Mouse (Mus musculus) kidney, postnatal 0 days (tissue): Measurements from ENCODE around the gene Fam221b. TPM values are rescaled to one million over a fixed set of nuclear protein-coding genes. Genes with fewer than 3 reads are reported as not detected.

Experiments used
- ATAC-seq: fragments of 200-750 bp; cut with Nextera tagmentation; replicated peaks from 2 replicates; pipeline ENCODE4 v1.8.0; 2017; ENCODE audit warnings: low read depth, moderate number of reproducible peaks, moderate TSS enrichment, moderate library complexity; ENCODE audit not compliant: low FRiP score
- DNase-seq: peaks from one replicate; pipeline ENCODE4 v3.0.0-alpha.2; 2016; ENCODE audit warnings: low spot score
- H3K27ac ChIP-seq: fragments of 300-500 bp; sonication (generic); 2 replicates; pipeline ENCODE4 v1.5.1; 2014; ENCODE audit warnings: mild to moderate bottlenecking
- H3K27me3 ChIP-seq: fragments of 300-500 bp; sonication (generic); 2 replicates; pipeline ENCODE4 v1.6.1; 2014; ENCODE audit warnings: low read length, mixed read lengths; ENCODE audit not compliant: insufficient read depth
- H3K36me3 ChIP-seq: fragments of 300-500 bp; sonication (generic); 2 replicates; pipeline ENCODE4 v1.6.1; 2014; ENCODE audit warnings: low read length, mixed read lengths; ENCODE audit not compliant: insufficient read depth
- H3K4me1 ChIP-seq: fragments of 300-500 bp; sonication (generic); replicated peaks from 2 replicates; pipeline ENCODE4 v1.6.1; 2014; ENCODE audit warnings: antibody characterized with exemption, low read length, mixed read lengths; ENCODE audit not compliant: insufficient read depth
- H3K4me2 ChIP-seq: fragments of 300-500 bp; sonication (generic); 2 replicates; pipeline ENCODE4 v1.6.1; 2014; ENCODE audit warnings: mild to moderate bottlenecking, low read length, moderate library complexity, mixed read lengths
- H3K4me3 ChIP-seq: fragments of 300-500 bp; sonication (generic); replicated peaks from 2 replicates; pipeline ENCODE4 v1.5.1; 2014; ENCODE audit warnings: low read depth, low read length
- H3K9ac ChIP-seq: fragments of 300-500 bp; sonication (generic); 2 replicates; pipeline ENCODE4 v1.6.1; 2014; ENCODE audit warnings: low read depth, low read length
- H3K9me3 ChIP-seq: fragments of 300-500 bp; sonication (generic); replicated peaks from 2 replicates; pipeline ENCODE4 v1.6.1; 2016; ENCODE audit warnings: low read length, inconsistent platforms, mixed read lengths
- CTCF ChIP-seq: IDR thresholded peaks from 2 replicates; pipeline ENCODE4 v1.5.1; 2016; ENCODE audit warnings: antibody characterized with exemption, low read depth, mild to moderate bottlenecking, moderate library complexity
- WGBS: fragments of 180-500 bp; shearing (Covaris S2); extraction: QIAGEN DNeasy Blood & Tissue Kit; methylation state at CpG from one replicate; pipeline ENCODE4 v1.1.7; 2014; 5-methylcytosine and 5-hydroxymethylcytosine counted together
- polyA plus RNA-seq: library from polyadenylated mRNA; unstranded; fragments of >200 nt; fragmentation: Nextera tagmentation; extraction: Ambion mirVana; gene quantifications from 2 replicates; pipeline ENCODE4 v1.2.1, GENCODE M21; 2015

Gene Fam221b
- polyA plus RNA-seq, 1 experiment from 2014 or later = 2.9 TPM

DNA sequence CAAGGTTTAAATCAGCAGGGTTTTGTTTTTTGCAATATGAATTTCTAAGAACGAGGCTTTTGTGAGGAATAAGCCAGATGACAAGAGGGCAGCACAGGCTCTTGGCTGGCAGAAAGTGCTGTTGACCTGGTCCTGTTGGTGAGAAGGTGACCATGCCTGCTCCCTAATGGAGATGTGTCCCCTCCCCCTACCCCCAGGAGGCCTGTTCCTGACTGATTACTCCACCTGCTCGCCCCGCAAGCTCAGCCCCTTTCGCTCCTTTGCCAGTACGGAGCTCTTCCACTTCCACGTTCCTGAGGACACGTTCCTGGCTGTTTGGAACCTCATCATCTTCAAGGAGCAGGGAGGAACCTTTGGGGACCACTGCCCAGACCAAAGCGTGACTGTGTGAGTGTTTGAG is 4.8 kb upstream of the Fam221b start:
- Histone ChIP-seq H3K36me3 (0 out of 2 replicates have a peak, but pooled peaks cover 5% of the 10 kb centered on the region), H3K27me3 (no peaks in the 10 kb centered on the region), H3K27ac (no peak overlapping the region), H3K4me1 (0 out of 2 replicates have a peak, but pooled peaks cover 7% of the 10 kb centered on the region), H3K9me3 (no peaks in the 10 kb centered on the region), H3K4me3 (no peak overlapping the region), H3K9ac (no peak overlapping the region), H3K4me2 (no peak overlapping the region)
- ATAC-seq (no peak), DNase-seq (no peak)
- WGBS = 79% methylated on average over 8 of the region's 8 CpGs
- no peak for TF ChIP-seq CTCF

DNA sequence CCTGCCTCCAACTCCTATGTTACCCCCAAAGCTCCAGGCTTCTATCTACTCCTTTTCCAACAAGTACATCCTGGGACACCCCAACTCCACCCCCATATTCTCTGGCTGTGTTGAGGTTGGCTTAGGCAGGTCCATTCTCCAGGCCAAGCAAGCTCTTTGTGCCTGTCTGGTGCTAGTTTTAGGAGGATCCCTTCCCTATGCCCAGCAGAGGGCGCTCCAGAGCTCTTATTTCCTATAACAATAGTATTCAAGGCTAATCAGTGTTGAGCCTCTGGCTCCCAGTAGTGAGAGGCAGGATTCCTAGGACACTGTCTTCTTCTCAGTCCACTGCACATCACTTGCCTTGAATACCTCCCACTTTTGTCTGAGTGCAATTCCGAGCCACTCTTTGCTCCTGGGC is 3.1 kb upstream of the Fam221b start:
- no peaks in the 10 kb centered on the region for H3K27me3 ChIP-seq
- H3K4me1 ChIP-seq = 0 out of 2 replicates have a peak, but pooled peaks cover 8% of the 10 kb centered on the region
- TF ChIP-seq CTCF = peak; percentile 92
- H3K4me3 ChIP-seq = no peak overlapping the region
- 0 out of 2 replicates have a peak, but pooled peaks cover 2% of the 10 kb centered on the region for H3K36me3 ChIP-seq
- H3K27ac ChIP-seq = no peak overlapping the region
- 7% methylated on average over 2 of the region's 2 CpGs for WGBS
- ATAC-seq (no peak), DNase-seq (peak; percentile 94)
- H3K4me2 ChIP-seq = no peak overlapping the region
- no peaks in the 10 kb centered on the region for H3K9me3 ChIP-seq
- no peak overlapping the region for H3K9ac ChIP-seq

DNA sequence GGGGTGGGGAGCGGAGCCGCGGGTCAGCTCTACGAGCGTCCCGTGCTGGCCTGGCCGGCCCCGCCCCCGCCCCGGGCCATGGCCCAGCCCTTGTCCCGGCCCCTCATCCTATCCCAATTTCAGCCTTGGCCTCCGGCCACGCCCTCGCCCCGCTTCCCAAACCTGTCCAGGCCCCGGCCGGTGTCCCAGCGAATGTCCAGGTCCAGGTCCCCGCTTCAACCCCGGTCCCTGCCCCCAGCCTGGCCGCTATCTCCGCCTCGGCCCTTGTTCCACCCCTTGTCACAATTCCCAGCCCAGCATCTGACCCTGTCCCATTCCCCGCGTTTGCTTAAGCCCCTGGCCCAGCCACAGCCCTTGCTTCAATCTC is 466 bp upstream of the Fam221b start:
- WGBS = 2% methylated on average over 22 of the region's 25 CpGs
- peak overlapping the region; percentile 83 for H3K9ac ChIP-seq
- H3K36me3 ChIP-seq = 0 out of 2 replicates have a peak, but pooled peaks cover under 1% of the 10 kb centered on the region
- no peak for TF ChIP-seq CTCF
- H3K4me2 ChIP-seq = peak overlapping the region; percentile 83
- H3K4me3 ChIP-seq = peak overlapping the region; percentile 76
- no peaks in the 10 kb centered on the region for H3K9me3 ChIP-seq
- DNase-seq = peak; percentile 60
- 0 out of 2 replicates have a peak, but pooled peaks cover 8% of the 10 kb centered on the region for H3K4me1 ChIP-seq
- no peaks in the 10 kb centered on the region for H3K27me3 ChIP-seq
- peak overlapping the region; percentile 55; the same call in 1 of the 2 replicates for H3K27ac ChIP-seq
- ATAC-seq = peak; percentile 77

DNA sequence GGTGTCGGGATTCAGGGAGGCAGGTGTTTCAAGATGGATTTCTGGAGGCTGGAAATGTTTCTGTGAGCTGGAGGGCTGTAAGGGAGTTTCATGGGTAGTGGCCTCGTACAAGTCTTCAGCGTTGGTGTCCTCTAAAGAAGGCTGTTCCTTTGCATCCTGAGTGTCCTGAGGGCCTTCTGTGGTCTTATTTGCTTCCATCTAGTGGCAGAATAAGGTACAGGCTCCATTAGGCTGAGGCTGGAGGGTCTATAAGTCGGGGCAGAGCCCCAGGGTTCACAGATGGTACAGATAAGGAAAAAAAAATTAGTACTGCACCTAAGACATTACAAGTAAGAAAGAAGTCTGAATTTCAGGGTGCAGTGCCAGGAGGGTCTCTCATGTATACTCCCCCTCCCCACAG is 2.5 kb downstream of the Fam221b start:
- DNase-seq = peak; percentile 64

DNA sequence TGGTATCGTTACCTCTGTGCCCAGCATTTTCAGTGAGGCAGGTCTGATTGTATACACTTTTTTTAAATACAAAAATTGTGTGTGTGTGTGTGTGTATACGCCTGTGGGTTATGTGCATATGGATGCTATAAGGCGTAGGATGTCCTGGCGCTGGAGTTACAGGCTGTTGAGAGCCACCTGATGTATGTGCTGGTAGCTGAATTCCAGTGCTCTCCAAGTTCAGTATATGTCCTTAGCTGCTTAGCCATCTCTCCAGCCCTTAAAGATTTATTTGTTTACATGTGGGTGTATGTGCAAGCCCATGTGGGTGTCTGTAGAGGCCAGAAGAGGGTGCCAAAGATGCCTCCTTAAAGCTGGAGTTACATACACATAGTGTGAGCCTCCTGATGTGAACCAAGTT is 11.8 kb downstream of the Fam221b start:
- 0 out of 2 replicates have a peak, but pooled peaks cover under 1% of the 10 kb centered on the region for H3K27me3 ChIP-seq
- DNase-seq (no peak), ATAC-seq (no peak)
- H3K36me3 ChIP-seq = no peaks in the 10 kb centered on the region
- no peak overlapping the region for H3K27ac ChIP-seq
- peak; percentile 31; the same call in 1 of the 2 replicates for TF ChIP-seq CTCF
- no peak overlapping the region for H3K9ac ChIP-seq
- peak overlapping the region; percentile 92; the same call in 1 of the 2 replicates for H3K4me3 ChIP-seq
- H3K4me2 ChIP-seq = peak overlapping the region; percentile 67; the same call in 1 of the 2 replicates
- no peaks in the 10 kb centered on the region for H3K4me1 ChIP-seq
- 62% methylated on average over 4 of the region's 4 CpGs for WGBS
- no peaks in the 10 kb centered on the region for H3K9me3 ChIP-seq

More for the DNA sequence above, 2.5 kb downstream of the Fam221b start:
- WGBS = 19% methylated on average over 4 of the region's 4 CpGs
- Histone ChIP-seq H3K27ac (no peak overlapping the region), H3K4me1 (0 out of 2 replicates have a peak, but pooled peaks cover 8% of the 10 kb centered on the region), H3K36me3 (no peaks in the 10 kb centered on the region), H3K27me3 (0 out of 2 replicates have a peak, but pooled peaks cover 3% of the 10 kb centered on the region), H3K4me3 (no peak overlapping the region), H3K9me3 (no peaks in the 10 kb centered on the region), H3K4me2 (no peak overlapping the region), H3K9ac (no peak overlapping the region)
- no peak for ATAC-seq
- peak; percentile 74 for TF ChIP-seq CTCF

DNA sequence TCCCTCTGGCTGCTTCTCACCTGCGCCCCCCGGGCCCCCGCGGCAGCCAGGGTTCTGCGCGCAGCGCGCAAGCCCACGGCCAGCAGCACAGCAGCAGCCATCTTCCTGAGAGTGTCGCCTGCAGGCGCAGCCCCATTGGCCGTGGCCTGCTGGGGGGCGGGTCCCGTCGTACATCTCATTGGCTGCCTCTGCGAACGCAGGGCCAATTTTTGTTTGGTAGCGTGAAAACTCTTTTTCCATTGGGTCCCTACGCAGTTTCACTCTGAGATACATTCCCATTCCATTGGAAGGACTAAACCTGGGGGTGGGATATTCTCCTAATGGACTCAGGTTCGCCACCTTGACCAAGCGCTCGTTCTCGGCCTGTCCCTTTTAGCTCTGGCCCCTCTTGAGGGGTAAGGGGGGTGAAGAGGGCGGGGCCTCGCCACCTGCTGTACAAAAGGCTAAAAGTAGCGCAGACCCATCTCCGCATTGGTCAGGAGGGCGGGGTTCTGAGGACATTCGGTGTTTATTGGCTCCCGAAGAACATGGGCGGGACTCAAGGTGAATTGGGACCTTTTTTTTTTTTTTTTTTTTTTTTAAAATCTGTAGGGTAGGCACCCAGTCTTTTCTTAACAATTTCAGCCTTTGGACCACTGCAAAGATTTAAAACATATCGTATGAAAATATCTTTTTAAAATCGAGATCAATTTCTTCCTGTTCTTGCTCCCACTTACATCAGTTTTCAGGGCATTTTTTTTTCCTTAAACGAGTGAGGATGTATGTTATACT is 12.4 kb downstream of the Fam221b start, which contains the start of gene Hint2:
Gene Hint2 (minus strand): TSS at position 128 of the 771 bp plus-strand sequence.
- peak; percentile 99 for DNase-seq
- no peaks in the 10 kb centered on the region for H3K27me3 ChIP-seq
- no peaks in the 10 kb centered on the region for H3K36me3 ChIP-seq
- peak; percentile 95 for ATAC-seq
- peak within 1 kb of the TSS; percentile 93 for H3K9ac ChIP-seq
- H3K4me2 ChIP-seq = peak within 1 kb of the TSS; percentile 67
- H3K4me3 ChIP-seq = peak within 1 kb of the TSS; percentile 92
- no peaks in the 10 kb centered on the region for H3K9me3 ChIP-seq
- H3K4me1 ChIP-seq = no peaks in the 10 kb centered on the region
- H3K27ac ChIP-seq = peak within 1 kb of the TSS; percentile 97
- under 1% methylated on average over 33 of the region's 34 CpGs for WGBS
- TF ChIP-seq CTCF = peak; percentile 36; the same call in 1 of the 2 replicates
